Mouse (Mus musculus) E14TG2a.4 (cell line): ENCODE data around the gene Atxn10.

Experiments
- CTCF ChIP-seq: conservative IDR thresholded peaks from 2 replicates; pipeline ENCODE4 v1.5.1; 2014; ENCODE audit warnings: low read length
- NANOG ChIP-seq: IDR thresholded peaks from 2 replicates; pipeline ENCODE4 v1.6.1; 2014; ENCODE audit warnings: borderline replicate concordance, low read length, mixed read lengths
- POU5F1 ChIP-seq: IDR thresholded peaks from 2 replicates; pipeline ENCODE4 v1.6.1; 2014; ENCODE audit warnings: low read length, borderline replicate concordance

- TF ChIP-seq CTCF (no peak), POU5F1 (no peak), NANOG (no peak)
These were observed 1.9 kb downstream of the Atxn10 start for GRCm38 (mm10) chr15:85337979-85338378.
